Mouse (Mus musculus): ENCODE measurements around the gene Slc25a45.

The Slc25a45 gene

DNA sequence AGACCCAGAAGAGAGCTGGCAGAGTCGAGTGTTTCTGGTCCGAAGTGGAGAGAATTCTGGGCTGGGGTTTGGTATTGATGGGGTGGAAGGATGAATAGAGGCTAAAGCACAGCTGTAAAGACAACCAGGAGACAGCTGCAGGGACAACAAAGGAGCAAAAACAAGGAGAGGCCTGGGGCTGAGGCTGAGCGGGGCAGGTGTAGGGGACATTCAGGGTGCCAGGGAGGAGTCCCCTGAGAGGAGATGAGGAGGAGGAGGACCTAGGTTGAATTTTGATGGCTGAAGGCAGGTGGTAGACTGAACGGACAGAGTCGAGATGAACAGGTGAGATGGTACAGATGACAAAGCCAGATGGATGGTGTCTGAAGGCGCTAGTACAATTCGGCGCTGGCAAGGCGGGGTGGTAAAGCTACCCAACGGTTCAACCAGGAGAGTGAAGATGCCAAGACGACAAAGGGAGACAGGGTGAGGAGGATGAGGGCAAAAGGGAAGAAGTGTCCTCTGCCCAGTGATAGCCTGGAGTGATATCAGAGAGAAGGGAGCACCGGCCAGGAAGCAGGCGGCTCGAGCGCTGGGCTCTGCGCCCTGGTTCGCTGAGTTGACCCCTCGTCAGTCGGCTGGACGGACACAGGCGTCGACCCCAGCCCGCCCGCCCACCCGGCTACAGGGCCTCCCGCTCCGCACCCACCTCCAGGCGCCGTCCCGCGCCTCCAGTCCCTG lies 15.8 kb downstream of the Slc25a45 start:
- DNase-seq: no peak

GRCm38 (mm10) chr19:5894002-5894678 lies 16.5 kb downstream of the Slc25a45 start, which contains the start of gene Tigd3:
Gene Tigd3, minus strand, starts transcription at chr19:5894149.
- peak; percentile 98 for DNase-seq

DNA sequence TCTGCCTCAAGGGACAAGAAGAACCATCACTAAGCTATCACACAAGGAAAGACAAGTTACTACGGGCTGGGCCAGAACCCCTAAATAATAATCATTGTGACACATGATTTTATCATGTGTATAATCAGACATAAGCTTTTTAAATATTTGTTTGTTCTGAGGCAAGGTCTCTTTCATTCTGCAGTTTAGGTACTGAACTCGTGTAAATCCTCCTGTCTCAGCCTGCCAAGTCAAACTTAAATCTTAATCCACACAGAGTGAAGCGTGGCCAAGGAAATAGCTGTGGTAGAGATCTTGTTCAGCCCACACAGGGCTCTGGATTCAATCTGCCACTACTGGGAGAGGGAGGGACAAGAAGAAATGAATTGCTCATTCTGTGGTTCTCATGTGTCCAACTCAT lies 29.7 kb downstream of the Slc25a45 start:
- no peak for DNase-seq

DNA sequence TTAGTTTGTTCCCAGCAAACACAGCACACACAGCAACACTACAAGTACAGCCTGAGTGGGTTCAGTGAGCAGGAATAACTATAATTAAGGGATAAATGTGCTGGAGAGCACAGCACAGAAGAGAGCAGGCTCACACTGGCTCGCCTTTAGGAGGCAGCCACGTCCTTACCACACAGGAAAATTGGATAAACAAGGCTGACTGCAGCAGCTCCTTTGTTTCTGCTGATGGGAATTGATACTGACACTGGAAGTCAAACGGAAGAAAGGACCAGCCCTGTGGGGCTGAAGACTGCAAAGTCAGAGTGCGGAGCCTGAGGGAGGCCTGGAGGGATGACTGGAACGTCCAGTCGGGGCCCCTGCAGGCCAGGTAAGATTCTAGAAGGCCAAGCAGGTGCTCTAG lies 32.6 kb downstream of the Slc25a45 start:
- no peak for DNase-seq

GRCm38 (mm10) chr19:5911430-5912102 lies 34.0 kb downstream of the Slc25a45 start:
- no peak for DNase-seq

DNA sequence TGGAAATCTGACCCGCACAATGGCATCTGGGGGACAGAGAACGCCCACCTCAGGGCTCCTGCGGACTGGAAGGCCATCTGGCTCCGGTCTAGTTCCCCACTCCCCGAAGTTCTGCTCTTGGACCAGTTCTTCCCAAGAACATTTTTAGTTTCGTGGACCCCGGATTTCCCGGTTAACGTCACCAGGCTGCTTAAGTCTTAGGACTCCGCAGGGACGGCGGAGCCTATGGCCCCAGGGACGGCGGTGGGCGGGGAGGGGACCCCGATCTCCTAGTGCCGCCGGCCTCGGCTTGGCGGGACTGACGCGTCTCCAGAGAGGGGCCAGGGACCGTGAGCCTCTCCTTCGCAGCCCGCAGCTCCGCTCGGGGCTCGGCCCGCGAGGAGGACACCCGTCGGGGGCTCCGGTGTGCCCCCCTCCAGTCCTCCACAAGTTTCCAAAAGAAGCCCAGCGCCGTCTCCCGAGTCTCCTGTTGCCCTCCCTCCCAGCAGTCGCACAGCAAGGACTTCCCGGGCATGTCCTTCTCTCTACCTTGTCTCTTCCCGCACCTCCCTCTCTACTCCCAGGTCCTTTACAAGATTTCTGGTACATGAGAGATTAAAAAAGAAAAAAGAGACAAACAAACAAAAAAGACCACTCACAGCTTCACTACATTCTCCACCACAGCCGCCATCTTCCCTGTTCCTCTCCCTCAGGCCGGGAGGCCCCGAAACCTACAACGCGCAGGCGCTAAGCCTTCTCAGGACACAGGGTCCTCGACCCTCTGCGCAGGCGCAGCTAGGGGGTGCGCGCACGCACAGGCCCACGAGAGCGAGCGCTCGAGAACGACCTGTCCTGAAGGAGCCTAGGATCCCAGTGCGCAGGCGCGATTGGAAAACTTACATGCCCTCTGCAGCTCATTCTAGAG lies 34.7 kb downstream of the Slc25a45 start:
- DNase-seq: peak; percentile 99

DNA sequence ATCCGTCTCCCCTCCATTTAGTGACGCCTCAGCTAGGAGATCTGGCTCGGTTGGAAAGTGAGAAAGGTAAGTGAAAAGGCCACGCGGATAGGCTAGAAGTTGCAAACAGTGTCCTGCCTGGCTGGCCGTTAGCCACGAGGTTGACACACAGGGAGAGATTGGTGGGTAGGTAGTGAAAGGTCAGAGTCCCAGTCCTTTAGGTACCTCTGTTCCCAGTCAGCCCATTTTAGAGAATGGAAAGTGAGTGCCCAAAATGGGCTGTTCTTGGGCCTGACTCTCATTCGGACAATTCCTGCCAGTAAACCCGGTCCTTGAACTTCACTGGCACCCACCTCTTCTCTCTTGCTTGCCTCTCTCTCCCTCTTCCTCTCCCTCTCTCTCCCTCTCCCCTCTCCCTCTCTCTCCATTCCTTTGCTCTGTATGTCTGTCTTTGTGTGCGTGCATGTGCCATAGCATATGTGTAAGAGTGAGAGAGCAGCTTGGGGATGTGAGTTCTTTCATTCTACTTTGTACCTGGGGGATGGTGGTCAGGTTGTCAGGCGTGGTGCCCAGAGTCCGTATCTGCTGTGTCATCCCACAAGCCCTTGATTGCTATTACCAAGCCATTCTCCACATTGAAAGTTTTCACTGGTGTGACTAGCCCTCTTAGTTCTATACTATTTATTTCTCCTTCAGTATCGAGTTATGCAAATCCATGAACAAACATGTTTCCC lies 35.6 kb downstream of the Slc25a45 start, which contains the start of gene Dpf2:
Dpf2 (minus strand) TSS at position 4 of the 713 bp plus-strand sequence.
- DNase-seq: no peak

DNA sequence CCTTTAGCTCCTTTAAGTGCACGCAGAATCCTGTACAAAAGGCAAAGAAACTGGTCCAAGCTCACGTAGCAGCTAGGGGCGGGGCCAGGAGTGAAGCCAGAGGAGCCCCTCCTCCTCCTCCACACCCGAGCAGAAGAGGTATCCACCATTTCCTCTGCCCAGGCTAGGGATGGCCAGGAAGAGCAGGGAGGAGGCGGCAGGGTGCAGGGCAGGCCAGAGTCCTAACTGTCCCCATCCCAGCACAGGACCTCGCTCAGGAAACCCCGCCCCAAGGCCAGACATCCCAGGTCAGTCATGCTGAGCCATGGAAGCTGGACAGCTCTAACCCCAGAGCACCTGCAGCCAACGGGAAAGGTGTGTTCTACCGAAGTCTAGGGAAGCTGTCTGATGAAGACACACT lies 44.1 kb downstream of the Slc25a45 start:
- DNase-seq: peak; percentile 47

GRCm38 (mm10) chr19:5922119-5922942 lies 44.7 kb downstream of the Slc25a45 start:
- DNase-seq: peak; percentile 60

GRCm38 (mm10) chr19:5922963-5923362 lies 45.4 kb downstream of the Slc25a45 start:
- DNase-seq: no peak

GRCm38 (mm10) chr19:5923990-5924712 lies 46.5 kb downstream of the Slc25a45 start:
- peak; percentile 97 for DNase-seq

- peak; percentile 99 for DNase-seq
Observed at GRCm38 (mm10) chr19:5924713-5925093, 47.1 kb downstream of the Slc25a45 start, which contains the start of gene Cdc42ep2. Gene Cdc42ep2, minus strand, starts transcription at chr19:5924816.

DNA sequence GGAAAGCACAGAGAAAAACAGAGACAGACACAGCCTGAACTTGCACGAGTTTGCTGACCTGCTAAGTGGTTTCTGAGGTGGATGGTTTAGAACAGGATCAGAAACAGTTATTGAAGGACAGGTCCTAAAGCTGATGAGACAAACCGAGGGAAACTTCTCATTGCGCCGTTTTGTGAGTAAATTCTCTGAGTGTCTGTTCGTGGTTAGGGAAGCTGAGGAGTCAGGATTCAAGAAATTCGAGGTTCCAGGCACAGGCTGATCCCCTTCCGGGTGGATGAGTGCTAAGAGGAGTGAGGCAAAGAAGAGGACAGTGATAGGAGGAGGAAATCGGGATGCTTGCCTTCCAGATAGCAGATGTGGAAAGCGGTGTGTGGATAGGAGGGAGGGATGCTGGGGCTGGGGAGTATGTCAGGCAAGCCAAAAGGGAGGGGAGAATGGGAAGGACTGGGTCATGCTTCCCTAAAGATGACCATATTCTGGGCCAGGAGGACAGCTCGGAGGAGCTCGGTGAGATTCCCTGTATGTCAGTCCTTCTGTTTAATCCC lies 47.8 kb downstream of the Slc25a45 start:
- DNase-seq: no peak

DNA sequence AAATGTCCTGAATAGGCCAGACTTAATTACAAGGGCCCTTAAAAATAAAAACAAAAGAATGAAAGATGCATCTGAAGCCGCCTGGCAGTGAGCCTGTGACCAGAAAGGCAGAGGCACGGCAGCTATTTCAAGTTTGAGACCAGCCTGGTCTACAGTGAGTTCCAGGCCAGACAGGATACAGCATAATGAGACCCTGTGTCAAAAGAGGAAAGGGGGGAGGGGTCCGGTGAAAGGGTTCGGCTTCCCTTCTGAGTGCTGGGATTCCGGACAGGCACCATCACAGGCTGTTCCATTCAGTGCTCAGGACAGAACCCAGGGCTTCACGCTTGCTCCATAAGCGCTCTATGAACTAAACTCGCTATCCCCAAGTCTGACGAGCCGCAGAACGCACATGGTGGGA lies 49.4 kb downstream of the Slc25a45 start:
- DNase-seq: no peak

GRCm38 (mm10) chr19:5927532-5927931 lies 49.9 kb downstream of the Slc25a45 start:
- no peak for DNase-seq

DNA sequence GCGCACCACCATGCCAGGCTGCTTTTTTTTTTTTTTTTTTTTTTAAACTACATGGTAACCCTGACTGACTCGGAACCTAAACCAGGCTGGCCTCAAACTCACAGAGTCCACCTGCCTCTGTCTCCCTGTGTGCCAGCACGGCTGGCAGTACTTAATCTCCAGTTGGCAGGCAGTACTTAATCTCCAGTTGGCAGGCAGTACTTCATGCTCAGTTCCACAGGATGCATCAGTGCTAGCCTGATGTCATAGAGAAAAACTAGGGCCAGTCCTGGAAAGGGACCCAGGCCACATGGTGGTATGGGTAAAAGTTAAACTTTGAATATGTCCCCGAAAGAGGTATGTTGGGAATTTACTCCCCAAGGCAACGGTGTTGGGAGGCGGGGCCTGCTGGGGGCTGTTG lies 50.5 kb downstream of the Slc25a45 start:
- no peak for DNase-seq

- DNase-seq: peak; percentile 54
Observed at GRCm38 (mm10) chr19:5928546-5928945, 50.9 kb downstream of the Slc25a45 start.

DNA sequence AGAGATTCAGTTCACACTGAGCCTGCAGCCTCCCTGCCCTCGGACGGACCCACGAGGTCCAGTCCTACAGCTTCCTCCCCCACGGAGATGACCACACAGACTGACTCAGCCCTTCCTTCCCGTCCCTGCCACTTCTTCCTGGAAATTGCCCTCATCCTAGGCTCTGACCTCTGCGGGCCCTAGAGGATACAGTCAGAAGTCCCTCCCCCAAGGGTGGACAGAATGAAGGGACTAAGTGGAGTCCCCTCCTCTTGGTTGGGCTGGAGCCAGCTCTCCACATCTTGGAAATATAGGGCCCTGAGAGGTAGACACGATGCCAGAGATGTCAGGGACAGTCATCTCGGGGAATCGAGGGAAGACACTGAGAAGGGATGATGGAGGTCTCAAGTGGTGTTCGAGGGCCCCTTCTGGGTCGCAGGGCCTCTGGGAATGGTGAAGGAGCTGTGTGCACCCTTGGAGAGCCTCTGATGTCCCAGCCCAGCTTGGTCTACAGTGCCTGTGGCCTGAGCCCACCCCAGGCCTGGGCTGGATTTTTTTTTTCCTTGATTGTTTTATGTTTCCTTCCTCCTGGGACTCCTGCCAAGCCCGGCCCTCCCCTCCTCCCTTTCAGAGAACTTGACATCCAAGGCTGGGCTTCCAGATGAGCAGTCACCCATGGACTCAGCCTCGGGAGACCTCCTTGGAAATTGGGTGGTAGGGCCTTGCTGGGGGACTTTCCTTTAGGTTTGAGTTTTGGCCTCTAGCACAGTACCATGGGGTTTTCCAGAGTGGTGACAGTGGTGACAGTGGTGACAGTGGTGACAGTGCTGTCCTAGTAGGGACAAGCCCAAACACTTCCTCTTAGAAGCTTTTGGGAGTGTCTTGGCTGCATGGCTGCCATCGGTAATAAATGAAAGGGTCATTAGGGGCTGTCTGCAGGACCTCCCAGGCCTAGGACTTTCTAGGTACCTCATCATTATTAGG lies 52.3 kb downstream of the Slc25a45 start:
- DNase-seq: peak; percentile 93

GRCm38 (mm10) chr19:5935266-5935665 lies 57.7 kb downstream of the Slc25a45 start:
- peak; percentile 92 for DNase-seq
